Mouse (Mus musculus) ES-Bruce4 (cell line): ENCODE results near the gene Msl1. TPM values are rescaled to one million over a fixed set of nuclear protein-coding genes. Genes with fewer than 3 reads are reported as not detected.

Source experiments
- H3K27ac ChIP-seq: 2 replicates; pipeline ENCODE4 v1.5.1; 2012; ENCODE audit warnings: low read length, inconsistent platforms; ENCODE audit not compliant: insufficient read depth
- H3K27me3 ChIP-seq: 2 replicates; pipeline ENCODE4 v1.6.1; 2012; ENCODE audit warnings: mild to moderate bottlenecking, low read length, inconsistent platforms; ENCODE audit not compliant: control insufficient read depth, poor library complexity, insufficient read depth, severe bottlenecking
- H3K36me3 ChIP-seq: 2 replicates; pipeline ENCODE4 v1.6.1; 2012; ENCODE audit warnings: inconsistent platforms, mild to moderate bottlenecking, low read length, moderate library complexity; ENCODE audit not compliant: control insufficient read depth, poor library complexity, insufficient read depth, severe bottlenecking
- H3K4me1 ChIP-seq: one replicate; pipeline ENCODE4 v1.8.1; 2011; ENCODE audit warnings: low read length; ENCODE audit not compliant: control insufficient read depth, insufficient read depth
- H3K4me3 ChIP-seq: 2 replicates; pipeline ENCODE4 v1.5.1; 2011; ENCODE audit warnings: low read depth, mild to moderate bottlenecking, low read length
- H3K9ac ChIP-seq: 2 replicates; pipeline ENCODE4 v1.6.1; 2012; ENCODE audit warnings: low read depth, mild to moderate bottlenecking, inconsistent platforms; ENCODE audit not compliant: poor library complexity, severe bottlenecking
- H3K9me3 ChIP-seq: replicated peaks from 2 replicates; pipeline ENCODE4 v1.6.1; 2012; ENCODE audit warnings: mild to moderate bottlenecking, low read length, inconsistent platforms; ENCODE audit not compliant: control insufficient read depth, poor library complexity, insufficient read depth, severe bottlenecking
- CTCF ChIP-seq: IDR thresholded peaks from one replicate; pipeline ENCODE4 v1.8.1; 2011; ENCODE audit warnings: low read depth, low read length
- EP300 ChIP-seq: IDR thresholded peaks from 2 replicates; pipeline ENCODE4 v1.6.1; 2011; ENCODE audit warnings: low read depth, low read length; ENCODE audit not compliant: insufficient read depth
- POLR2A ChIP-seq: IDR thresholded peaks from one replicate; pipeline ENCODE4 v1.8.1; 2011; ENCODE audit warnings: low read length; ENCODE audit not compliant: insufficient read depth
- polyA plus RNA-seq: library from polyadenylated mRNA; stranded (reverse); fragments of >200 nt; gene quantifications from 2 replicates; pipeline ENCODE4 v1.2.4, GENCODE M21; 2011; ENCODE audit warnings: low read depth; ENCODE audit not compliant: missing spikeins, insufficient read depth, insufficient read length

The Msl1 gene
- polyA plus RNA-seq, 1 experiment = 68.7 TPM

- peak overlapping the region; percentile 52 for H3K9ac ChIP-seq
- no peaks in the 10 kb centered on the region for H3K27me3 ChIP-seq
- H3K4me3 ChIP-seq = no peak overlapping the region
- TF ChIP-seq POLR2A = no peak
- TF ChIP-seq CTCF = no peak
- no peak for TF ChIP-seq EP300
- H3K9me3 ChIP-seq = no peaks in the 10 kb centered on the region
- H3K36me3 ChIP-seq = no peaks in the 10 kb centered on the region
- 0 out of 2 replicates have a peak overlapping the region, but pooled peaks have one; percentile 9 for H3K27ac ChIP-seq
- H3K4me1 ChIP-seq = peaks cover 3% of the 10 kb centered on the region
Measured at GRCm38 (mm10) chr11:98789824-98790223, 5.5 kb upstream of the Msl1 start.

GRCm38 (mm10) chr11:98790631-98791205 lies 4.6 kb upstream of the Msl1 start:
- H3K9ac ChIP-seq = no peak overlapping the region
- no peaks in the 10 kb centered on the region for H3K27me3 ChIP-seq
- no peaks in the 10 kb centered on the region for H3K36me3 ChIP-seq
- no peak overlapping the region for H3K27ac ChIP-seq
- no peaks in the 10 kb centered on the region for H3K9me3 ChIP-seq
- peaks cover 3% of the 10 kb centered on the region for H3K4me1 ChIP-seq
- TF ChIP-seq EP300 (no peak), CTCF (no peak)
- H3K4me3 ChIP-seq = no peak overlapping the region

GRCm38 (mm10) chr11:98791448-98791847 lies 3.9 kb upstream of the Msl1 start:
- H3K36me3 ChIP-seq = no peaks in the 10 kb centered on the region
- H3K9ac ChIP-seq = no peak overlapping the region
- H3K9me3 ChIP-seq = no peaks in the 10 kb centered on the region
- TF ChIP-seq POLR2A = no peak
- TF ChIP-seq CTCF = no peak
- TF ChIP-seq EP300 = no peak
- H3K27me3 ChIP-seq = no peaks in the 10 kb centered on the region
- H3K4me3 ChIP-seq = no peak overlapping the region
- H3K4me1 ChIP-seq = peaks cover 3% of the 10 kb centered on the region
- H3K27ac ChIP-seq = no peak overlapping the region

GRCm38 (mm10) chr11:98792081-98792480 lies 3.2 kb upstream of the Msl1 start:
- Histone ChIP-seq H3K4me1 (peaks cover 2% of the 10 kb centered on the region), H3K9ac (no peak overlapping the region), H3K27me3 (no peaks in the 10 kb centered on the region), H3K27ac (no peak overlapping the region), H3K4me3 (no peak overlapping the region), H3K36me3 (no peaks in the 10 kb centered on the region), H3K9me3 (no peaks in the 10 kb centered on the region)
- no peak for TF ChIP-seq EP300
- no peak for TF ChIP-seq POLR2A
- no peak for TF ChIP-seq CTCF

- H3K27me3 ChIP-seq = no peaks in the 10 kb centered on the region
- H3K9me3 ChIP-seq = no peaks in the 10 kb centered on the region
- peak overlapping the region; percentile 78 for H3K4me3 ChIP-seq
- peaks cover 7% of the 10 kb centered on the region for H3K36me3 ChIP-seq
- no peaks in the 10 kb centered on the region for H3K4me1 ChIP-seq
- H3K27ac ChIP-seq = peak overlapping the region; percentile 56
- TF ChIP-seq POLR2A (no peak), EP300 (no peak), CTCF (no peak)
- H3K9ac ChIP-seq = peak overlapping the region; percentile 100
Measured at GRCm38 (mm10) chr11:98794469-98795014, 774 bp upstream of the Msl1 start.

- Histone ChIP-seq H3K4me3 (peak overlapping the region; percentile 75), H3K4me1 (no peaks in the 10 kb centered on the region), H3K27me3 (no peaks in the 10 kb centered on the region), H3K9ac (peak overlapping the region; percentile 100), H3K36me3 (peaks cover 21% of the 10 kb centered on the region), H3K9me3 (no peaks in the 10 kb centered on the region), H3K27ac (peak overlapping the region; percentile 22)
- TF ChIP-seq POLR2A = no peak
- TF ChIP-seq CTCF = no peak
- TF ChIP-seq EP300 = no peak
Measured at GRCm38 (mm10) chr11:98795714-98796514, 598 bp downstream of the Msl1 start.
